Mouse (Mus musculus) heart, postnatal 25 days (tissue): Measurements from ENCODE around the gene Ntn1. TPM values are rescaled to one million over a fixed set of nuclear protein-coding genes. Genes with fewer than 3 reads are reported as not detected.

Source experiments
- DNase-seq: peaks from one replicate; pipeline ENCODE4 v3.0.0; 2022; ENCODE audit warnings: low spot score
- intact Hi-C: fragments of 180-260 bp; cut with DNase I; formaldehyde crosslinking; loops from one replicate; pipeline ENCODE4 v1.15.1; 2025
- total RNA-seq, 2 experiments: library from RNA; stranded (reverse); gene quantifications; 2 replicates each; pipeline ENCODE4 v1.2.3; 2021

The Ntn1 gene
- total RNA-seq, 2 experiments from 2014 or later = 53.0 to 54.8 TPM

GRCm38 (mm10) chr11:68385921-68386588 lies 14.6 kb downstream of the Ntn1 start:
- no peak for DNase-seq
- intact Hi-C loops = loop anchor here (5.0 kb wide), 2 partner anchors 44 to 64 kb away; no protein-coding TSS in a partner anchor

- intact Hi-C loops = loop anchor here (5.0 kb wide), 2 partner anchors 43 to 63 kb away; no protein-coding TSS in a partner anchor
- no peak for DNase-seq
Observed at GRCm38 (mm10) chr11:68385021-68385821, 15.4 kb downstream of the Ntn1 start.

- intact Hi-C loops = loop anchor here (5.0 kb wide), 2 partner anchors 42 to 62 kb away; no protein-coding TSS in a partner anchor
- DNase-seq = no peak
Observed at GRCm38 (mm10) chr11:68384592-68385020, 16.0 kb downstream of the Ntn1 start.

GRCm38 (mm10) chr11:68384131-68384530 lies 16.5 kb downstream of the Ntn1 start:
- intact Hi-C loops = no loop called here

GRCm38 (mm10) chr11:68383519-68383918 lies 17.1 kb downstream of the Ntn1 start:
- no peak for DNase-seq
- intact Hi-C loops = no loop called here

More at GRCm38 (mm10) chr11:68384131-68384530, 16.5 kb downstream of the Ntn1 start:
- DNase-seq = no peak

GRCm38 (mm10) chr11:68381833-68382232 lies 18.8 kb downstream of the Ntn1 start:
- no peak for DNase-seq
- intact Hi-C loops = no loop called here

- intact Hi-C loops = no loop called here
- no peak for DNase-seq
Observed at GRCm38 (mm10) chr11:68381318-68381717, 19.3 kb downstream of the Ntn1 start.

GRCm38 (mm10) chr11:68378946-68379764 lies 21.5 kb downstream of the Ntn1 start:
- intact Hi-C loops = no loop called here
- DNase-seq = no peak

- intact Hi-C loops = no loop called here
- DNase-seq = no peak
Observed at GRCm38 (mm10) chr11:68378419-68378818, 22.2 kb downstream of the Ntn1 start.

- intact Hi-C loops = no loop called here
- DNase-seq = no peak
Observed at GRCm38 (mm10) chr11:68373105-68373504, 27.5 kb downstream of the Ntn1 start.

- no peak for DNase-seq
- intact Hi-C loops = no loop called here
Observed at GRCm38 (mm10) chr11:68371609-68372008, 29.0 kb downstream of the Ntn1 start.

GRCm38 (mm10) chr11:68356901-68357300 lies 43.7 kb downstream of the Ntn1 start:
- intact Hi-C loops = no loop called here
- DNase-seq = no peak

GRCm38 (mm10) chr11:68355561-68355960 lies 45.1 kb downstream of the Ntn1 start:
- DNase-seq = no peak
- intact Hi-C loops = no loop called here

GRCm38 (mm10) chr11:68354848-68355247 lies 45.8 kb downstream of the Ntn1 start:
- intact Hi-C loops = no loop called here
- DNase-seq = no peak

GRCm38 (mm10) chr11:68352236-68352635 lies 48.4 kb downstream of the Ntn1 start:
- no peak for DNase-seq
- intact Hi-C loops = no loop called here

GRCm38 (mm10) chr11:68348851-68349250 lies 51.8 kb downstream of the Ntn1 start:
- no peak for DNase-seq
- intact Hi-C loops = no loop called here

GRCm38 (mm10) chr11:68348083-68348482 lies 52.5 kb downstream of the Ntn1 start:
- DNase-seq = no peak
- intact Hi-C loops = no loop called here

- intact Hi-C loops = no loop called here
Observed at GRCm38 (mm10) chr11:68347508-68347907, 53.1 kb downstream of the Ntn1 start.

GRCm38 (mm10) chr11:68346099-68346498 lies 54.5 kb downstream of the Ntn1 start:
- no peak for DNase-seq
- intact Hi-C loops = no loop called here

More at GRCm38 (mm10) chr11:68347508-68347907, 53.1 kb downstream of the Ntn1 start:
- DNase-seq = no peak

GRCm38 (mm10) chr11:68344221-68344620 lies 56.4 kb downstream of the Ntn1 start:
- DNase-seq = no peak
- intact Hi-C loops = loop anchor here (5.0 kb wide), 1 partner anchor 43 kb away; no protein-coding TSS in a partner anchor
